22 mouse cellular contexts compared by ENCODE assay signal in the genomic region with DNA sequence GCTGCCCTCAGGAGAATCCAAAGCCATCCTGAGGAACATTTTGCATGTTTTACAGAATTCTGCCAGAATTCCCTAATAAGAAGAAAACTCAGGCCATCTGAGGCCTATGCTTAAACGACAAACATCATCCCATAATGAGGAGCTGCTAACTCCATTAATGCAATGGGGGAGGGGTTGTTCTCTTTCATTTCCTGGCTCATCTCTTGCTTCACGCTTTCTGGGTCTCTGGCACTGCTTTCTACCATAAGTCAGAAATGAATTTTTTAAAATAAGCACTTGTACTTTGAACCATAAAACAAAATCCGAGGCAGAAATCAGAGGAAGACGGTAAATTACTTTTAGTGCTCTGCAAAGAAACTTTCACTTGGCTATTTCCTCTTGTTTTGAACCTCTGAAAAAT.
"Had no signal": no experiment of that assay in that cellular context is flagged by ENCODE, and none has a peak within 500 bp of the region (broad histone marks: within the 10 kb centered on the region; RNA-seq: fewer than 3 reads in every experiment).

No protein-coding gene starts in this region.

- H3K4me2 ChIP-seq: heart, embryonic 11.5 days; heart, embryonic 13.5 days; heart, embryonic 15.5 days; hindbrain, embryonic 13.5 days; hindbrain, embryonic 15.5 days; limb, embryonic 13.5 days; limb, embryonic 15.5 days; liver, embryonic 12.5 days had no signal

- H3K27me3 ChIP-seq: heart, embryonic 13.5 days; heart, embryonic 15.5 days; hindbrain, embryonic 13.5 days; hindbrain, embryonic 15.5 days; limb, embryonic 13.5 days; limb, embryonic 15.5 days; liver, embryonic 12.5 days had no signal

- H3K9ac ChIP-seq: heart, embryonic 13.5 days; heart, embryonic 15.5 days; hindbrain, embryonic 13.5 days; hindbrain, embryonic 15.5 days; limb, embryonic 13.5 days; limb, embryonic 15.5 days; liver, embryonic 12.5 days had no signal

- H3K36me3 ChIP-seq: heart, embryonic 13.5 days; heart, embryonic 15.5 days; hindbrain, embryonic 13.5 days; hindbrain, embryonic 15.5 days; limb, embryonic 13.5 days; limb, embryonic 15.5 days; liver, embryonic 12.5 days had no signal

- DNase-seq: gastrocnemius, postnatal 14 days; gastrocnemius, postnatal 36 days; heart, adult 11 months; heart, adult 2 months; heart, postnatal 14 days; heart, postnatal 36 days; kidney, adult 11 months; kidney, adult 2 months; kidney, postnatal 36 days; layer of hippocampus, adult 9-11 months; layer of hippocampus, postnatal 36 days; left cerebral cortex, postnatal 4 days had no signal

- H3K27ac ChIP-seq: heart, adult 2 months; heart, embryonic 13.5 days; heart, embryonic 15.5 days; hindbrain, embryonic 13.5 days; hindbrain, embryonic 15.5 days; hindbrain, postnatal 0 days; limb, embryonic 13.5 days; limb, embryonic 15.5 days; liver, embryonic 12.5 days had no signal

- ATAC-seq: hindbrain, postnatal 0 days; intestine, embryonic 16.5 days; liver, embryonic 12.5 days had no signal

- H3K4me1 ChIP-seq: heart, embryonic 13.5 days; heart, embryonic 15.5 days; hindbrain, embryonic 13.5 days; hindbrain, embryonic 15.5 days; limb, embryonic 15.5 days; liver, embryonic 12.5 days had no signal

- H3K9me3 ChIP-seq: heart, embryonic 13.5 days; heart, embryonic 15.5 days; hindbrain, embryonic 13.5 days; hindbrain, embryonic 15.5 days; limb, embryonic 13.5 days; limb, embryonic 15.5 days; liver, embryonic 12.5 days had no signal

- H3K4me3 ChIP-seq: heart, adult 2 months; heart, embryonic 13.5 days; heart, embryonic 15.5 days; hindbrain, embryonic 13.5 days; hindbrain, embryonic 15.5 days; limb, embryonic 13.5 days; limb, embryonic 15.5 days; liver, embryonic 12.5 days had no signal
